Mouse (Mus musculus): ENCODE data around the gene Scfd2. TPM values are rescaled to one million over a fixed set of nuclear protein-coding genes. Genes with fewer than 3 reads are reported as not detected.

Scfd2 gene
- polyA plus RNA-seq, 1 experiment from 2014 or later: 7.3 TPM

DNA sequence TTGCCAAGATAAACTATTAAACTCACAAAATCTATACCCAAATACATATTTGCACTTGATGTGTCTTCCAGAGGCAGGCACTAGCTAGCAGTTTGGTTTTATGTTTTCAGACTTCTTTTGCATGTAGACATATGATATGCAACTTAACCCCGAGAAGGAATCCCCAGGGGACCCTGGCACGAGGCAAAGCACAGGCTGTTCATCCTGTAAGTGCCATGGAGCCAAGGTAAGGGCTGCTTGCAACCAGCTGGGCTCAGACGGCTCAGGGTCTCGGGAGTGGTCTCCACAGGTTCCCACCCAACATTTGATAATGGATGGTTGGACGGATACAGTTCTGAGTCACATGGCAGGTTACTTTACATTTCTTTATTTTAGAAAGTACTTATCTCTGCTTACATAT lies 327.1 kb downstream of the Scfd2 start:
- no peak for DNase-seq
- ATAC-seq: no peak
- Histone ChIP-seq H3K9ac (replicated peaks) (no peak overlapping the region), H3K4me3 (ENCODE audit: low read depth, low read length) (no peak overlapping the region), H3K4me1 (ENCODE audit: insufficient read depth) (no peaks in the 10 kb centered on the region), H3K9me3 (ENCODE audit: low read length) (no peaks in the 10 kb centered on the region), H3K27ac (ENCODE audit: low read depth) (no peak overlapping the region), H3K4me2 (ENCODE audit: low read depth, low read length) (no peak overlapping the region), H3K36me3 (replicated peaks; ENCODE audit: insufficient read depth, low read length) (no peaks in the 10 kb centered on the region), H3K27me3 (ENCODE audit: insufficient read depth, low read length) (no peaks in the 10 kb centered on the region)
- TF ChIP-seq CTCF (IDR thresholded peaks at IDR 0.05; ENCODE audit: low read depth) (no peak), EP300 (IDR thresholded peaks at IDR 0.05; ENCODE audit: low read depth) (no peak)
- whole genome bisulfite sequencing (ENCODE audit: insufficient replicate concordance): 73% methylated on average over 5 of the region's 5 CpGs

- Histone ChIP-seq H3K36me3 (replicated peaks; ENCODE audit: insufficient read depth, low read length) (peaks cover 11% of the 10 kb centered on the region), H3K4me2 (ENCODE audit: low read depth, low read length) (no peak overlapping the region), H3K9me3 (ENCODE audit: low read length) (no peaks in the 10 kb centered on the region), H3K27ac (ENCODE audit: low read depth) (no peak overlapping the region), H3K4me3 (ENCODE audit: low read depth, low read length) (no peak overlapping the region), H3K9ac (replicated peaks) (no peak overlapping the region), H3K4me1 (ENCODE audit: insufficient read depth) (no peaks in the 10 kb centered on the region), H3K27me3 (ENCODE audit: insufficient read depth, low read length) (no peaks in the 10 kb centered on the region)
- no peak for TF ChIP-seq EP300 (IDR thresholded peaks at IDR 0.05; ENCODE audit: low read depth)
- TF ChIP-seq CTCF (IDR thresholded peaks at IDR 0.05; ENCODE audit: low read depth): no peak
- ATAC-seq (peak; percentile 74), DNase-seq (no peak)
- WGBS (ENCODE audit: insufficient replicate concordance): 54% methylated on average over 4 of the region's 4 CpGs
Observed at GRCm38 (mm10) chr5:74202515-74202914, 329.0 kb downstream of the Scfd2 start.

DNA sequence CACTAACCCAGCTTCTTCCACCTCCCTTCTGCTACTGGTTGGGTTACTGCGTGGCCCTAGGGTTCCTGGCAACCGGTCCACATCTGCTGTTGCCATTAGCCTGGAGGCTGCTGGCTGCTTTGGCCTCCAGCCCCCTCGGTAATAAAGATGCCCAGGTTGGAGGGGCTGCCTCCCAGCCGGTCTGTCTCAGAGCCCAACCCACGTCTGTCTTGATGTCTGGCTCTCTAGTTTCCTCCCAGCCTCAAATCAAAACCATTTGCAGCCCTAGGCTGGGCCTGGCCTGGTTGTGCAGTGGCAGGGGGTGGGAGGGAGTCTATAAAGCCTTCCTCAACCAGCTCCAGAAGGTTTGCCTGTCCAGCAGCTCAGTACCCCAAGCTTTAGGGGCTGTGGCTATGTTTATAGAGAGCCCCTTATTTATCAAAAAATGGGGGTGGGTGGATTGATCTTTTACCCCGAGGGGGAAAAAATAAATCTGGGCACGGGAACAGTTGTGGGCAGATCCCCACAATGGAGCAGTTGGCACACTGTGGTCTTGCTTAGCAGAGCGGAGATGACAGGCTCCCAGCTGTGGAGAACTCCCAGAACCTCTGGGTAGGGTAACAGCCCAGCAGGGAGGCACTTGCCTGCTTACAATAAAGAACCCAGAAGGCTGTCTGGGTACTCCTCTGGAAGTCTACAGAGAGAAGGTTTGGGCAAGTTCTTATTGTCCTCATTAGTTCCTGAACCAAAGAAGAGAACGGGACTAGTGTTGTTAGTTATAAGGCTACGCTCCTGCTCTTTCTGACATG lies 329.8 kb downstream of the Scfd2 start:
- no peaks in the 10 kb centered on the region for H3K27me3 ChIP-seq (ENCODE audit: insufficient read depth, low read length)
- ATAC-seq (no peak), DNase-seq (no peak)
- no peak overlapping the region for H3K27ac ChIP-seq (ENCODE audit: low read depth)
- H3K36me3 ChIP-seq (replicated peaks; ENCODE audit: insufficient read depth, low read length): peaks cover 13% of the 10 kb centered on the region
- no peaks in the 10 kb centered on the region for H3K4me1 ChIP-seq (ENCODE audit: insufficient read depth)
- H3K9me3 ChIP-seq (ENCODE audit: low read length): no peaks in the 10 kb centered on the region
- 80% methylated on average over 10 of the region's 10 CpGs for WGBS (ENCODE audit: insufficient replicate concordance)
- no peak overlapping the region for H3K4me3 ChIP-seq (ENCODE audit: low read depth, low read length)
- H3K9ac ChIP-seq (replicated peaks): no peak overlapping the region
- no peak for TF ChIP-seq EP300 (IDR thresholded peaks at IDR 0.05; ENCODE audit: low read depth)
- TF ChIP-seq CTCF (IDR thresholded peaks at IDR 0.05; ENCODE audit: low read depth): no peak
- H3K4me2 ChIP-seq (ENCODE audit: low read depth, low read length): no peak overlapping the region

DNA sequence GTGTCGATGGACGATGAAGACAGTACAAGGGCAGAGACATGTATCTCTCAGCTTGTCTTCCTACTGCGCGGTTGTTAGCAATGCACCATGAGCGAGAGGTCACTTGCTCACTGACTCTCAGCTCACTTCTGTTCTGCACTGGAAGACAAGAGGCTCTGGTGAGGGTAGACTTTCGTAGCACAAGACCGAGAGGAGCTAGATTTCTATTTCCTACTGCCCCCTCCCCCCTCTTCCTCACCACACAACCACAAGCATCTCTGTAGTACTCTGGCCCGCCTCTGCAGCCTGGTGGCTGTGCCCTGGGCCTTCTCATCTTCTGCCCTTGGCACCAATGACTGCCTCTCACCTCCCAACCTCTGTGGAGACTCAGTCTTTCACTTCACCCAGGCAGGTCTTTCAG lies 331.1 kb downstream of the Scfd2 start:
- no peaks in the 10 kb centered on the region for H3K4me1 ChIP-seq (ENCODE audit: insufficient read depth)
- peaks cover 13% of the 10 kb centered on the region for H3K36me3 ChIP-seq (replicated peaks; ENCODE audit: insufficient read depth, low read length)
- H3K27ac ChIP-seq (ENCODE audit: low read depth): no peak overlapping the region
- no peak overlapping the region for H3K4me3 ChIP-seq (ENCODE audit: low read depth, low read length)
- no peaks in the 10 kb centered on the region for H3K9me3 ChIP-seq (ENCODE audit: low read length)
- DNase-seq (no peak), ATAC-seq (no peak)
- 53% methylated on average over 8 of the region's 8 CpGs for WGBS (ENCODE audit: insufficient replicate concordance)
- H3K4me2 ChIP-seq (ENCODE audit: low read depth, low read length): no peak overlapping the region
- H3K9ac ChIP-seq (replicated peaks): no peak overlapping the region
- no peak for TF ChIP-seq CTCF (IDR thresholded peaks at IDR 0.05; ENCODE audit: low read depth)
- no peak for TF ChIP-seq EP300 (IDR thresholded peaks at IDR 0.05; ENCODE audit: low read depth)
- no peaks in the 10 kb centered on the region for H3K27me3 ChIP-seq (ENCODE audit: insufficient read depth, low read length)

GRCm38 (mm10) chr5:74199793-74200192 lies 331.8 kb downstream of the Scfd2 start:
- Histone ChIP-seq H3K4me2 (ENCODE audit: low read depth, low read length) (no peak overlapping the region), H3K27ac (ENCODE audit: low read depth) (no peak overlapping the region), H3K27me3 (ENCODE audit: insufficient read depth, low read length) (no peaks in the 10 kb centered on the region), H3K4me1 (ENCODE audit: insufficient read depth) (peaks cover under 1% of the 10 kb centered on the region; the same call in 1 of the 2 replicates), H3K9ac (replicated peaks) (no peak overlapping the region), H3K4me3 (ENCODE audit: low read depth, low read length) (no peak overlapping the region), H3K36me3 (replicated peaks; ENCODE audit: insufficient read depth, low read length) (peaks cover 13% of the 10 kb centered on the region), H3K9me3 (ENCODE audit: low read length) (no peaks in the 10 kb centered on the region)
- no peak for ATAC-seq
- TF ChIP-seq CTCF (IDR thresholded peaks at IDR 0.05; ENCODE audit: low read depth) (no peak), EP300 (IDR thresholded peaks at IDR 0.05; ENCODE audit: low read depth) (no peak)
- no peak for DNase-seq
- WGBS (ENCODE audit: insufficient replicate concordance): 85% methylated on average over 13 of the region's 13 CpGs

GRCm38 (mm10) chr5:74198446-74198845 lies 333.1 kb downstream of the Scfd2 start:
- Histone ChIP-seq H3K27ac (ENCODE audit: low read depth) (no peak overlapping the region), H3K4me1 (ENCODE audit: insufficient read depth) (peaks cover 10% of the 10 kb centered on the region; the same call in 1 of the 2 replicates), H3K9me3 (ENCODE audit: low read length) (no peaks in the 10 kb centered on the region), H3K36me3 (replicated peaks; ENCODE audit: insufficient read depth, low read length) (peaks cover 13% of the 10 kb centered on the region), H3K4me3 (ENCODE audit: low read depth, low read length) (no peak overlapping the region), H3K9ac (replicated peaks) (no peak overlapping the region), H3K27me3 (ENCODE audit: insufficient read depth, low read length) (0 out of 2 replicates have a peak, but pooled peaks cover 5% of the 10 kb centered on the region), H3K4me2 (ENCODE audit: low read depth, low read length) (no peak overlapping the region)
- DNase-seq (no peak), ATAC-seq (no peak)
- no peak for TF ChIP-seq EP300 (IDR thresholded peaks at IDR 0.05; ENCODE audit: low read depth)
- no peak for TF ChIP-seq CTCF (IDR thresholded peaks at IDR 0.05; ENCODE audit: low read depth)
- 76% methylated on average over 11 of the region's 11 CpGs for WGBS (ENCODE audit: insufficient replicate concordance)

Data from liver, postnatal 0 days (tissue).